Mouse (Mus musculus) adrenal gland, adult 18-20 months (tissue): Measurements from ENCODE around the gene Hoxb4. TPM values are rescaled to one million over a fixed set of nuclear protein-coding genes. Genes with fewer than 3 reads are reported as not detected.

ENCODE experiments used
- DNase-seq, 2 experiments: peaks; one replicate each; pipeline ENCODE4 v3.0.0; 2021 to 2022; ENCODE audit warnings: low spot score in 2 of 2
- total RNA-seq, 2 experiments: library from RNA; stranded (reverse); gene quantifications; 1 replicate in 1 of 2; 2 replicates in 1 of 2; pipeline ENCODE4 v1.2.3; 2021

Gene Hoxb4
- total RNA-seq, 2 experiments from 2014 or later: 16.3 to 22.1 TPM

- peak; percentile 68 to 73 for DNase-seq
Measured at GRCm38 (mm10) chr11:96311520-96312417, 6.3 kb upstream of the Hoxb4 start.

GRCm38 (mm10) chr11:96313134-96313533 is 4.9 kb upstream of the Hoxb4 start:
- DNase-seq: no peak

GRCm38 (mm10) chr11:96313806-96314428 is 4.2 kb upstream of the Hoxb4 start:
- peak in 1 of 2 experiments; percentile 58 for DNase-seq

- DNase-seq: peak; percentile 66 to 75
Measured at GRCm38 (mm10) chr11:96314671-96315343, 3.3 kb upstream of the Hoxb4 start.

- peak in 1 of 2 experiments; percentile 53 for DNase-seq
Measured at GRCm38 (mm10) chr11:96315344-96315681, 2.8 kb upstream of the Hoxb4 start.

GRCm38 (mm10) chr11:96316696-96317607 is 1.1 kb upstream of the Hoxb4 start:
- no peak for DNase-seq

GRCm38 (mm10) chr11:96318368-96319070 is 452 bp downstream of the Hoxb4 start:
- peak; percentile 64 to 69 for DNase-seq

GRCm38 (mm10) chr11:96319071-96319902 is 1.2 kb downstream of the Hoxb4 start:
- peak in 1 of 2 experiments; percentile 50 for DNase-seq

GRCm38 (mm10) chr11:96319910-96320309 is 1.8 kb downstream of the Hoxb4 start:
- peak; percentile 69 to 72 for DNase-seq

GRCm38 (mm10) chr11:96320688-96321087 is 2.6 kb downstream of the Hoxb4 start:
- no peak for DNase-seq

GRCm38 (mm10) chr11:96321846-96322245 is 3.8 kb downstream of the Hoxb4 start:
- no peak for DNase-seq

GRCm38 (mm10) chr11:96322738-96323137 is 4.7 kb downstream of the Hoxb4 start:
- no peak for DNase-seq

GRCm38 (mm10) chr11:96323154-96323553 is 5.1 kb downstream of the Hoxb4 start, which contains the start of gene Hoxb3:
Gene Hoxb3 (plus strand): TSS chr11:96323326.
- DNase-seq: no peak

- DNase-seq: no peak
Measured at GRCm38 (mm10) chr11:96324125-96324524, 6.1 kb downstream of the Hoxb4 start.

GRCm38 (mm10) chr11:96324965-96325364 is 6.9 kb downstream of the Hoxb4 start:
- DNase-seq: no peak

GRCm38 (mm10) chr11:96325747-96326212 is 7.7 kb downstream of the Hoxb4 start:
- DNase-seq: no peak

- DNase-seq: no peak
Measured at GRCm38 (mm10) chr11:96326705-96327104, 8.6 kb downstream of the Hoxb4 start.

- no peak for DNase-seq
Measured at GRCm38 (mm10) chr11:96327122-96327521, 9.1 kb downstream of the Hoxb4 start.

- DNase-seq: no peak
Measured at GRCm38 (mm10) chr11:96327750-96328149, 9.7 kb downstream of the Hoxb4 start.
